Mouse (Mus musculus): ENCODE data around the gene Tap1.

DNA sequence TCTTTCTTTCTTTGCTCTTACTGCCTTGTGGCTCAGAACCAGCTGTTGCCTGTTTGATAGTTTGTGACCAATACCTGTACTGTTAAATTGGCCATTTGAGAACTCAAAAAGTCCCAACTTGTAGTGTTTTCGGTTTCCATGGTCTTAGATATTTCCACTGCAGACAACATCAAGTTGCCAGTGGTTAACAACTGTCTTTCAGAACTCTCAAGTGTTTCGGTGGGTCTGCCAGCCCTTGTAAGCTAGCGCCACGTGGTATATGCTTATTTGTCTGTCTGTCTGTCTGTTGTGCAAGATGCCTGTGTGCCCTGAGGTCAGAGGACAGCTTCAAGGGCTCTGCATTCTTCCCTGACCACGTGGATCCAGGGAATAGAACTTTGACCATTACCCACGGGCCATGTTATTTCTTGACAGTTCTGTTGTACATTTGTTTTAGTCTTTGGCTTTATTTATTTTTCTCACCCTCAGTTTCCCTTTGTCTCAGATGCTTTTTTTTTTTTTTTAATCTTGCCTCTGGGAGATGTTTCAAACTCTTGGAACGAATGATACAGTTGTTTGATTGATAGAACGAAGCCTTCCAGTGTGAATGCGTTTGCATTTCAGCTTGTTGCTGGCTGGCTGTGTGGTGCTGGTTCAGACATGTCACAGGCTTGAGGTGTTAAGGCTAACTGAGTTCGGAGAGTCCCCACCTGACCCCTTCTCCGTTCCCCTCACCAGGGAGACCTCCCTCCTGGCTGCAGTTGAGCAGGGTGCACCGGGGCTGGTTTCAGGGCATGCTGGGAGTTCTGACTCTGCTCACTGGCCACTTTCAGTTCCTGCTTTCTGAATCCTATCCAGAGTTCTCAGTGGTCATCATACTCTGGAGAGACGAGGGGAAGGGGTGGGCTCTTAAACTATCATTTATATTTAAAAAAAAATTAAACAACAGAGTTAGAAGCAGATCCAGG is 7.2 kb upstream of the Tap1 start:
- TF ChIP-seq CTCF (conservative IDR thresholded peaks at IDR 0.05 in 1 of 2, IDR thresholded peaks at IDR 0.05 in 1 of 2; ENCODE audit: low read depth in 2 of 2, low read length in 2 of 2) (no peak), SIN3A (IDR thresholded peaks at IDR 0.05; ENCODE audit: low read length) (peak; percentile 94), POLR2A (IDR thresholded peaks at IDR 0.05; ENCODE audit: low read depth, low read length) (peak; percentile 57), ZKSCAN1 (IDR thresholded peaks at IDR 0.05; ENCODE audit: borderline replicate concordance, low read depth, low read length) (no peak), MAZ (IDR thresholded peaks at IDR 0.05; ENCODE audit: low read depth, low read length) (peak; percentile 27; the same call in 1 of the 2 replicates), E2F4 (IDR thresholded peaks at IDR 0.05; ENCODE audit: insufficient replicate concordance, low read depth, low read length) (0 out of 2 replicates have a peak, but pooled peaks have one; percentile 49), ETS1 (conservative IDR thresholded peaks at IDR 0.05; ENCODE audit: low read depth, low read length) (peak; percentile 84), HCFC1 (IDR thresholded peaks at IDR 0.05; ENCODE audit: low read depth, low read length) (peak; percentile 33; the same call in 1 of the 2 replicates), USF1 (IDR thresholded peaks at IDR 0.05; ENCODE audit: low read depth, low read length) (peak; percentile 71), EP300 (IDR thresholded peaks at IDR 0.05; ENCODE audit: low read length) (peak; percentile 94), MXI1 (IDR thresholded peaks at IDR 0.05; ENCODE audit: low read depth, low read length) (peak; percentile 96)

All from CH12.LX (cell line).